Mouse (Mus musculus) subcutaneous adipose tissue, adult 2 months (tissue): ENCODE measurements around the gene Mageb18. TPM values are rescaled to one million over a fixed set of nuclear protein-coding genes. Genes with fewer than 3 reads are reported as not detected.

Experiments used
- polyA plus RNA-seq: library from polyadenylated mRNA; depleted of rRNA; stranded (reverse); fragments of >200 nt; gene quantifications from 2 replicates; pipeline ENCODE4 v1.2.3, GENCODE M21; 2012; ENCODE audit warnings: low replicate concordance; rRNA removed

Gene Mageb18
- polyA plus RNA-seq, result 0.13 TPM in 2 replicates

GRCm38 (mm10) chrX:92599472-92599871 lies at the start of gene Mageb18:
Mageb18 (minus strand) TSS chrX:92599572.

GRCm38 (mm10) chrX:92489649-92490048 lies 109.7 kb downstream of the Mageb18 start, which contains the start of gene Gm5941:
Gm5941 (plus strand) TSS chrX:92489949.

Other genes starting within 250 kb of the Mageb18 start
- gene Gm5941, start 109.6 kb downstream of the Mageb18 start, polyA plus RNA-seq, result not detected in 2 replicates